Mouse (Mus musculus) myocyte (in vitro differentiated cells): ENCODE measurements around the gene Zfp184.

Source experiments
- MAX ChIP-seq: IDR thresholded peaks from one replicate; pipeline ENCODE4 v1.6.1; 2011; ENCODE audit warnings: low read depth, mild to moderate bottlenecking, control low read depth
- MYOD1 ChIP-seq, 3 experiments: IDR thresholded peaks; one replicate each; pipeline ENCODE4 v1.6.1; 2011; ENCODE audit warnings: control low read depth in 2 of 3, low read depth in 2 of 3, mild to moderate bottlenecking in 2 of 3, moderate library complexity in 1 of 3; ENCODE audit not compliant: insufficient read length in 2 of 3, control insufficient read depth in 1 of 3
- MYOG ChIP-seq, 3 experiments: IDR thresholded peaks; one replicate each; pipeline ENCODE4 v1.6.1; 2011; ENCODE audit warnings: control low read depth in 2 of 3, low read depth in 2 of 3, mild to moderate bottlenecking in 2 of 3; ENCODE audit not compliant: insufficient read length in 2 of 3, control insufficient read depth in 1 of 3, insufficient read depth in 1 of 3
- POLR2A ChIP-seq: IDR thresholded peaks from one replicate; pipeline ENCODE4 v1.6.1; 2011; ENCODE audit warnings: low read depth, mild to moderate bottlenecking, control low read depth, moderate library complexity; ENCODE audit not compliant: insufficient read length
- USF1 ChIP-seq: IDR thresholded peaks from one replicate; pipeline ENCODE4 v1.6.1; 2011; ENCODE audit warnings: low read depth, mild to moderate bottlenecking, control low read depth, moderate library complexity

DNA sequence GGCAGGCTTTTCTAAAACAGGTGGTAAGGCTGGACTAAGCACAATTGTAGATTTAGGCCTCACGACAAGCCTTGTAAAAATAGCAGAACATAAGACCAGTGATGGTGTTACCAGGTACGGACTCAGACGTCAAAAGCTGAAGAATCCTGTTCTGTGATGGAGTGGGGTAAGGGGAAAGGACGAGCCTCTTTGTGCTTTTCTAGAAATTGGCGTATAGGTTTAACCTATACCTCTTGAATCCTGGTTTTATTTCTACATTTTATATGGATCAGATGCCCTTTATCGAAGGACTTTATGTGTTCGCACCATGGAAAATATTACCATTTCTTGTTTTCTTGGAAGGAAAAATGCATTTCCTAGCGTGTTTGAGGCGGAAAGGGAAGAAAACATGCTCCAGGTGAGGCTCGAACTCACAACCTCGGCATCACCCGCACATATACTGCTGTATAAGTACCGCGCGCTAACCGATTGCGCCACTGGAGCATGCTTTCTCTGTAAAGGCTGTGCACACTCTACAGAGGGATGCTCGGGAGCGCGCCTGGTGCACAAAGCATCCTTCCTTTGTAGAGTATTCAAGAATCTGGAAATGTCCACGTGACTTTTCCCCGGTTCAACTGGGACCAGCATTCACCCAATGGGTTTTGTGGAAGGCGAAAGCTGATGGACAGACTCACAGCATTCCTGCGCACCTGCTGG lies 48.2 kb upstream of the Zfp184 start:
- TF ChIP-seq MYOG (IDR thresholded peaks at IDR 0.05; ENCODE audit: control insufficient read depth in 1 of 3, insufficient read depth in 1 of 3, insufficient read length in 2 of 3, low read depth in 2 of 3) = no peak
- no peak for TF ChIP-seq MAX
- TF ChIP-seq POLR2A = no peak
- peak; percentile 14 for TF ChIP-seq USF1
- no peak for TF ChIP-seq MYOD1 (IDR thresholded peaks at IDR 0.05; ENCODE audit: control insufficient read depth in 1 of 3, insufficient read length in 2 of 3, low read depth in 2 of 3)
